Mouse (Mus musculus): Measurements from ENCODE around the gene Atl1. TPM values are rescaled to one million over a fixed set of nuclear protein-coding genes. Genes with fewer than 3 reads are reported as not detected.

The Atl1 gene
- total RNA-seq, 2 experiments from 2014 or later, result 1.7 to 2.1 TPM

GRCm38 (mm10) chr12:69926716-69927115 lies 34.3 kb downstream of the Atl1 start:
- intact Hi-C loops (cut with DNase I), result no loop called here
- DNase-seq, result no peak

DNA sequence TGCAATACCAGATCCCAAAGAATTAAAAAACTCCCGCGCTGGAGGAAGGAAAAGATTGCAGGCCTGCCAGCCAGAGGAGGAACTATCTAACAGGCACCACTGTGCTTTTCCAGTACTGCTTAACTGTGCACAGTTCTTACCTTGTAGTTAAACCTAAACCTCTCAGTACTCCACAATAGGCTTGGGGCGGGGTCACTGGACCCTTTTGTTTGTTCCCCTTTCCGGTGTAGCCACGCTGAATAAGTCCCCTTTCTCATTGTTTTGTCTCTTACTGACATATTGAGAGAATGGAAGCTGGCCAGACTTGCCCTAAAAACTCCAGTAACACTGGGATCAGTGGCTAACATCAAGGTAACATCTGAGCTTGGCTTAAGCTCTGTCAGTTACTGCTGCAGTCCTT lies 45.3 kb downstream of the Atl1 start:
- intact Hi-C loops (cut with DNase I), result no loop called here
- no peak for DNase-seq

DNA sequence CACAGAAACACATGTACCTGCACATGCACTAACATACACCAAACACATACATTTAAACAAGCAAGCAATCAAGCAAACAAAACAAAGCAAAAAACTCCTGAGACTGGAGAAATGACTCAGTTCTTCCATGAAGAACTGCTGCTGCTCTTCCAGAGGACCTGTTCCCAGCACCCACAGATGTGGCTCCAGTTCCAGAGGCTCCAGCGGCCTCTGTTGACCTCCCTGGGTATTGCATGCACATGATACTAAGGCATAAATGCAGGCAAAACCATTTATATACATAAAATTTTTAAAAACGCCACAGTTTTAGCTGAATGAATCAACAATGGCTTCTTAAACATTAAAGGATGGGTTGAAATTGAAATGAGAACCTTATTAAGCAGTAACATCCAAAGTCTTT lies 46.9 kb downstream of the Atl1 start:
- DNase-seq, result no peak
- intact Hi-C loops (cut with DNase I), result no loop called here

DNA sequence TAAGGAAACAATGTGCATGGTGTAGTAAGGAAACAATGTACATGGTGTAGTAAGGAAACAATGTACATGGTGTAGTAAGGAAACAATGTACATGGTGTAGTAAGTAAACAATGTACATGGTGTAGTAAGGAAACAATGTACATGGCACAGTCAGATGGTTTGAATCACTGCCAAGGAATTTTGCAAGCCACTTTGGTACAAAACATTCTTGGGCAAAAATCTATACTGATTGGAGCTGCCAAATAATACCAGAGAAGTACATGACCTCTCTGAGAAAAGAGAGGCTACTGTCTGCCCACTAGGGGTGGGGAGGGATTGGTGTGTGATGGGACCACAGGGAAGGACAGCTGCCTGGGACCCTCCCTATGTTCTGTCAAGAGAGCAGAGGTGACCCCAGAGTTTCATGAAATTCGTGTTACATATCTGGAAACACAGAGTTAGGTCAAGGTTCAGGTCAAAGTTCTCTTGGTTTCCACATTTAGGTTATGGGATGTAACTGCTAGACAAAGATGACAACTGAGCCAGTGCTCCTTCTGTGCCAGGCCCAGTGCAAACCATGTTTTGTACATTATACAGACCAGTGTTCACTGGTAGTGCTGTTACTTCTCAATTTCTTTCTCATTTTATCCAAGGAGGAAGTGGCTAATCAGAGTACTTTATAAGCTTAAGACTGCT lies 49.4 kb downstream of the Atl1 start:
- no peak for DNase-seq
- intact Hi-C loops (cut with DNase I), result no loop called here

DNA sequence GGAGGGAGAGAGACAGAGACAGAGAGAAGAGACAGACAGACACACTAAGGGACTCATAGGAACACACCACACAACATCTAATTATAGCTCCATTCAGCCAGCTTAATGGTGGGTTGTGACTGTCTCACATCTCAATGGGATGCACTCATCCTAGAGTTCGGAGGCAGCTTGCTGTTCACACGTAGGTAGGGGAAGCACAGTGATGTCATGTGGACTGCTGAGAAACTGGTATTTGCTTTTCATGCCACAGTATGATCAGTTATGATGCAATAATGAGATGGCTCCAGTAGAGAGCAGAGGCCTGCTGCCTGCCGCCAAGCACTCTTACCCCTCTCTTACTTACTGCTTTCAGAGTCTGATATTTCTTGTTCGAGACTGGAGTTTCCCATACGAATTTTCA lies 53.4 kb downstream of the Atl1 start:
- no peak for DNase-seq
- intact Hi-C loops (cut with DNase I), result no loop called here

GRCm38 (mm10) chr12:69947502-69947901 lies 55.1 kb downstream of the Atl1 start:
- no peak for DNase-seq
- intact Hi-C loops (cut with DNase I), result no loop called here

DNA sequence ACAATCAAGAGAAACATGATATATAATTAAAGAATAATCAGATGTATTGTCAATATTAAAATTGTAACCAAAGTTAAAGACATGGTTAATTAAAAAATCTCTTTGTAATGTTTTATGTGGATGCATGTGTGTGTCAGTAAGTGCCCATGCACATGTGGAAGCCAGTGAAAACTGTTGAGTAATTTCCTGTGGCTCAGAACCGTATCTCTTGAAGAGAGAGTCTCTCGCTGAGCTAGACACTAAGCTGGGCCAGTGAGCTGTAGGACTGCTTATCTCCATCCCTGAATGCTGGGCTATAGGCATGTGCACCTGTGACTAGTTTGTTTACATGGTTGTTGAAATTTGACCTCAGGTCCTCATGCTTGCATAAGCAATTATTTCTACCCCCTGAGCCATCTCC lies 65.0 kb downstream of the Atl1 start:
- DNase-seq, result no peak
- intact Hi-C loops (cut with DNase I), result no loop called here

DNA sequence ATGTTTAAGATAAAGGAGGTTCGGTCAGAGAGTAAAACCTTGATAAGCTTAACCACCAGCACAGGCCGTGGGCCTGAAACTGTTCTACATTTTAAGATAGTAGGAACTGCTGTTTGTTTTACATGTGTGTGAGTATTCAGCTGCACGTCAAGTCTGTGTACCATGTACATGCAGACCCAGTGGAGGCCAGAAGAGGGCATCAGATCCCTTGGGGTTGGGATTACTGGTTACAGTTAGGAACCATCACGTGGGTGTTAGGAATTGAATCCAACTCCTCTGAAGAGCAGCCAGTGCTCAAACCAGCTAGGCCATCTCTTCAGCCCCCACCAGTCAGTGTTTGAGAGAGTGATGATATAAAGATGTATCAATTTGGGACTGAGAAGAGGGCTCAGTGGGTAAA lies 70.1 kb downstream of the Atl1 start:
- intact Hi-C loops (cut with DNase I), result loop anchor here (2.0 to 5.0 kb wide), 3 partner anchors 55 to 98 kb away; no protein-coding TSS in a partner anchor
- peak; percentile 57 to 63 for DNase-seq

- DNase-seq, result no peak
- intact Hi-C loops (cut with DNase I), result loop anchor here (2.0 to 5.0 kb wide), 3 partner anchors 54 to 98 kb away; no protein-coding TSS in a partner anchor
Measured at GRCm38 (mm10) chr12:69963141-69963540, 70.7 kb downstream of the Atl1 start.

- intact Hi-C loops (cut with DNase I), result no loop called here
- no peak for DNase-seq
Measured at GRCm38 (mm10) chr12:69965644-69966043, 73.2 kb downstream of the Atl1 start.

GRCm38 (mm10) chr12:69966071-69966470 lies 73.7 kb downstream of the Atl1 start:
- intact Hi-C loops (cut with DNase I), result no loop called here
- DNase-seq, result no peak

DNA sequence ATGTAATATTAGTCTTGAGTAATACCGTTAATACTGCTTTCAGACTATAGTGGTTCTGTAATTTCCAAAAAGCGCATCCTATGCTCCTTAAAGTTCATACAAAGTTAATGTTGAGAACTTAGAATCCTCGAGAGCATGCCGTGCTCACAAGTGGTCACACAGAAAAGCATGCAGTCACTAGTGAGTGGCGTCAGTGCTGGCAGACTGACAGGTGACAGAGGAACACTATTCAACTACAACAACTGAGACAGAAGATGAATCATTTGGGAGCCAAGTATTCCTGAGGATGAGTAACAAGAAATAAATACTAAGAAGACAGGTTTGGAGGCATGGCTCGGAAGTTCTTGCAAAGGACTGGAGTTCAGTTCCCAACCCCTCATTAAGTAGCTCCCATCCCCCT lies 74.7 kb downstream of the Atl1 start:
- DNase-seq, result no peak
- intact Hi-C loops (cut with DNase I), result no loop called here

GRCm38 (mm10) chr12:69968154-69968553 lies 75.7 kb downstream of the Atl1 start:
- peak in 1 of 2 experiments; percentile 31 for DNase-seq
- intact Hi-C loops (cut with DNase I), result no loop called here

DNA sequence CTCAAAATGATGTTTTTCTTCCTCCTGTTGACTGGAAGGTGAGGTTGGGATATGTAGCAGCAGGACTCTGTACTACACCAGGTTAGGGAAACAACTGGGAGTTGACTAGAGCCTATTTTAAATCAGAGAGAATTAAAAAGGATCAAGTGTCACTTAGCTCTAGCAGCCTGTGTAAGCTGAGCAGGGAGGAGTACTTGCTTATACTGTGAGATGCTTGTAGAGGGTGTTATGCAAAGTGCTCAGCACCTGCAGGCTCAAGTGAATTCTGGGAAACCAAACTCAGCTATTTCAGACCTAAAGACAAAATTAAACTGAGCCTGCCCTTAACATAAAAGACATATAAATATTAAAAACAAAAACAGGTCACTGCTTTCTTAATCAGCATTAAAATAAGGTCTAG lies 81.3 kb downstream of the Atl1 start:
- no peak for DNase-seq
- intact Hi-C loops (cut with DNase I), result no loop called here

DNA sequence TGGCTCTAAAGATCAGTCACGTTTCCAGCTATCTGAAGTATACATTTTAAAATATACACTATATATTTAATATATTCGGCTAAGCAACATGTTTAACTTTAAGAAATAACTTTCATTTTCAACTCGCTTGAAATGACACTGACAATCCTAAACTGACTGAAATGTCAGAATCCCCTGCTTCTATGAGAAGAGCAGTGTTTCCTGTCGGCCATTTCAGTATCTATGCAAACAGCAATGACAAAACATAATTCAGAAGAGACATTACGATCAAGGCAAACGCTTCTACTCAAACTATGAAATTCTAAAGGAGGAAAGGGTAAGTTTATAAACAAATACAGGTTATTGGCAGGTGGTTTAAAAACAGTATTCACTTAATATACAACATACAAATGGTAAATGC lies 84.3 kb downstream of the Atl1 start:
- intact Hi-C loops (cut with DNase I), result no loop called here
- no peak for DNase-seq

- DNase-seq, result no peak
- intact Hi-C loops (cut with DNase I), result no loop called here
Measured at GRCm38 (mm10) chr12:69977376-69977998, 85.1 kb downstream of the Atl1 start.

GRCm38 (mm10) chr12:69982874-69983273 lies 90.5 kb downstream of the Atl1 start:
- intact Hi-C loops (cut with DNase I), result loop anchor here (10.0 kb wide), 1 partner anchor 162 kb away; no protein-coding TSS in a partner anchor

GRCm38 (mm10) chr12:69985546-69985945 lies 93.1 kb downstream of the Atl1 start:
- DNase-seq, result no peak
- intact Hi-C loops (cut with DNase I), result loop anchor here (10.0 kb wide), 1 partner anchor 159 kb away; no protein-coding TSS in a partner anchor

More at GRCm38 (mm10) chr12:69982874-69983273, 90.5 kb downstream of the Atl1 start:
- DNase-seq, result no peak

DNA sequence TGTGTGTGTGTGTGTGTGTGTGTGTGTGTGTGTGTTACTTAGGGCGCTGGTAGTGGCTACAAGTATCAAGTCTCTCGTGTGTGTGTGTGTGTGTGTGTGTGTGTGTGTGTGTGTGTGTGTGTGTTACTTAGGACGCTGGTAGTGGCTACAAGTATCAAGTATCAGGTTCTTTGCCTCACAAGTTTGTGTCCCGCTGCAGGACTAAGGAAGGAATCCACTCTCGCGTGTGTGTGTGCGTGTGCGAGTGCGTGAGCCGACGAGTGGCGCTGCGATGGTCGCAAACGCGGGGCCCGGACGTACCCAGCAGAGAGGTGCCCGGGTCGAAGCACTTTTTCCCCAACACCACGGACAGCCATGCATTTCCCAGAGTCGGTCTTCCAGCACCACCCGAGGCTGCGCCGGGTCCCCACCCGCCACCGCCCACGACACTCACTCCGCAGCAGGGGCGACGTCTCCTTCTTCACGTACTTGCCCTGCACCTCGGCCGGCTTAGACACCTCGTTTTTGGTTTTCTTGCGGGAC lies 93.9 kb downstream of the Atl1 start:
- intact Hi-C loops (cut with DNase I), result loop anchor here (10.0 kb wide), 1 partner anchor 158 kb away; no protein-coding TSS in a partner anchor
- peak in 1 of 2 experiments; percentile 49 for DNase-seq

DNA sequence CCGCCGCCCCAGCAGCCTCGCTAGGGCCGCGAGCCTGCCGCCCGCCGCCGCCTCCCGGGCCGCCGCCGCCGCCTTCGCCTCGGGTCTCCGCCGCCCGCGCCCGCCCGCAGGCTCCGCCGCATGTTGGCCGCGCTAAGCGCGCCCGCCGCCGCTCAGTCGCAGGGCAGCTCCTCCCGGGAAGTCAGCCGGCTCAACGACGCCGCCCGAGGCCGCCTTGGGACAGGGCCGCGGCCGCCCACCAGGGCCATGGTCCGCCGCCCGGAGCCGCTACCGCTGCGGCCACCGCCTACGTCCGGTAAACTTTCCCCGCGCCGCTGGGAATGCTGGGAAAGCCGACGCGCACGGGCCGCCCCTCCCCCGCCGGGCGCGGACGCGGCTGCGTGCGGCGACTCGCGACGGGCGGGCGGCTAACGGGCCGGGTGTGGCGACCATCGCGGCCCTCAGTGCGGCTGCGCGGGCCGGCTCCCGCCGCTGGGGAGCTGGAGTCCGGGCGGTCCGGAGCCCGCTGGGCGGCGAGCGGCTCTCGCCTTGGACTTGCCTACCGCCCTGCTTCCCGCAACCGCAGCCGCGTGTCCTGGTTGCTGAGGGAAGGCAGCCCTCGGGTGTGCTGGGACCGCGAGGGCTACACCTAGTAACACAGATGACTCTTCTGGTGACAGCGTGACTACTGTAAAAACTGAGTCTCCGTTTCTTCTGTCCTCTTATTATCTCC lies 94.5 kb downstream of the Atl1 start, which contains the start of gene Sav1:
TSS of gene Sav1 (minus strand) at position 217 of the 712 bp plus-strand sequence.
- peak; percentile 87 to 89 for DNase-seq
- intact Hi-C loops (cut with DNase I), result loop anchor here (10.0 kb wide), 1 partner anchor 158 kb away; no protein-coding TSS in a partner anchor

- intact Hi-C loops (cut with DNase I), result no loop called here
- no peak for DNase-seq
Measured at GRCm38 (mm10) chr12:69995382-69995781, 103.0 kb downstream of the Atl1 start.

Data from gastrocnemius, postnatal 36 days (tissue).